Mouse (Mus musculus): ENCODE data around the gene Lhfpl1.

Gene Lhfpl1

DNA sequence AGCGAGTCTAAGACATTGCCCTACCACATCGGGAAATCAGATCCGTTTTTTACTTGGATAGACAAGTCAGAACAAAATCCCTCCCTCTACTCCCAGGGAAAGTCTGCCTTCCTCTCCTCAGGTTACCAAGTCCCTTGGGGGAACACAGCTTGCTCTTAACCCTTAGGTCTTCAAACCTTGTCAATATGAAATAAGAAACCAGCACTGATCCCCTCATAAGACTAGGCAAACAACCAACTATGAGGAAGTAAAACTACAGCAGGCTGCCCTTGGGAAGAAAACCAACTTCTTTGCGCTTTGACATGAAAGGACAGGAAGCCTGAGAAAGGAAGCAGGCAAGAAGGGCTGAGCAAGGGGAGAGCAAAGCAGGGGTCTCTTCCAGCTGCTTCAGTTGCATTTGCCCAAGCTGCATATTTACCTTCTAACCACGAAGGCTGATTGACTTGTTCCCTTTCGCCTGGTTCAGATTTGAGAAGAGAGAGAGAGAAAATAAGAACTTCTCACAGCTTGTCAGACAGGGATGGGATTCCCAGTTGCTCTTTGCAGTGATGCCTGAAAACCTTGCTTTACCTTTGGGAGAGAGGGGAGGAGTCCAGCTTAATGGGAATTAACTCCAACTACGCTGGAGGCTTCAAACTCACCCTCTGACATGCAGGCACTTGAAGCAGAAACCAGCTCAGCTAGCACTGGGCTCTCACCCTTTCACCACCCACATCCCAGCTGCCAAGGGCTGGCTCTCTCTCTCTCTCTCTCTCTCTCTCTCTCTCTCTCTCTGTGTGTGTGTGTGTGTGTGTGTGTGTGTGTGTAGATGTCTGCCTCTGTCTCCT lies at the start of gene Lhfpl1:
TSS of gene Lhfpl1 (minus strand) at position 713 of the 827 bp plus-strand sequence.
- in situ Hi-C loops (cut with MboI; ENCODE audit: low pct_unique_long_range_greater_than_20kb in 1 of 2, low sequenced_read_pairs in 2 of 2, unreplicated experiment in 1 of 2) = no loop called here

DNA sequence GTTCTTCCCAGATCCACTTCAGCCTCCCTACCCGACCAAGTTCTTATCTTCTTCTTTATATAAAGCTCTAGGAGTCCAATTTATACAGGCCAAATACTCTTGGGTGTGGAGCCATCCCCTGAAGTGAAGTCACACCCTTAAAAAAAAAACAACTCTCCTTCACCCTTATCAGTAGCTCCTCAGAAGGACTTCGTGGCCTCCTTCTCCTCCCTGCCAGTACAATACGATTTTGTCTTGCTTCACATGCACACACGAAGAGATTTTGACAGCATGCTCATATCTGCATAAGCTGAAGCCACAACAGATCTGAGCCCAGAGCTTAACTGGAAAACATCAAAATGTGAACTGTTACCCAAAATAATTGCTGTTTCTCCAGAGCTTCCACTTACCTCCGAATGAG lies 22.9 kb upstream of the Lhfpl1 start:
- in situ Hi-C loops (cut with MboI; ENCODE audit: low pct_unique_long_range_greater_than_20kb in 1 of 2, low sequenced_read_pairs in 2 of 2, unreplicated experiment in 1 of 2) = no loop called here

DNA sequence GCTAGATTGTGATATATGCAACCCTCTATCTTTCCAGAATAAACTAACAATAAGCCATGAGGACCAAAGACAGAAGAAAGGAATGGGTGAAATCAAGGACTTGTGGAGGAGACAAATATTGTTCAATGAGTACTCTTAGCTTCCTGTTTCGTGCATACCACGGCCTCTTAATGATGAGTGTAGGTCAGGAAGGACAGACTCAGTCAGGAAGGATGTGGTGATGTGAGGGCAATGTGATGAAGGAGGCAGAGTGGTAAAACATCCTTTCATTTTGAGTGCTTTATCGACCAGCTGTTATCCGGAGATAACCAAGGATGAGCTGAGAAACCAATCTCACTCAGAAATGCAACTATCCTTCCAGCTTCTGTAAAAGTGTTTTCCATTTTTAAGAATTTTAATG lies 13.6 kb upstream of the Lhfpl1 start:
- in situ Hi-C loops (cut with MboI; ENCODE audit: low pct_unique_long_range_greater_than_20kb in 1 of 2, low sequenced_read_pairs in 2 of 2, unreplicated experiment in 1 of 2) = no loop called here

DNA sequence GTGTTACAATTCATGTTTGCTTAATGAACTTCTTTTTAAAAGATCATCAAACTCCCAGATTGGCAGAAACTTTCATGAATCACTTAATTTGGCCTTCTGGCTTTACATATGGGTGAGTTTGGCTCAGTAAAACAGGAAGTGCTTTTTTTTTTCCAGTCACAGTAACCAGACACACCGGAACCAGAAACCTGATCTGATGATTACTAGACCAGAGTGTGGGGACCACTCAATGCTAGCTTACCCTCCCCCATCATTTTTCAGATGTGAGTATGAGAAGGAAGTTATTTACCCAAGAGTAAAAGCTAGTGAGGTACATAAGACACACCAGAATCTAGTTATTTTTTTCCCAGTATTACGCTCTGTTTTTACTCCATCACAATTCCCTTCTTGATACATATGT lies 6.5 kb downstream of the Lhfpl1 start:
- in situ Hi-C loops (cut with MboI; ENCODE audit: low pct_unique_long_range_greater_than_20kb in 1 of 2, low sequenced_read_pairs in 2 of 2, unreplicated experiment in 1 of 2) = no loop called here

DNA sequence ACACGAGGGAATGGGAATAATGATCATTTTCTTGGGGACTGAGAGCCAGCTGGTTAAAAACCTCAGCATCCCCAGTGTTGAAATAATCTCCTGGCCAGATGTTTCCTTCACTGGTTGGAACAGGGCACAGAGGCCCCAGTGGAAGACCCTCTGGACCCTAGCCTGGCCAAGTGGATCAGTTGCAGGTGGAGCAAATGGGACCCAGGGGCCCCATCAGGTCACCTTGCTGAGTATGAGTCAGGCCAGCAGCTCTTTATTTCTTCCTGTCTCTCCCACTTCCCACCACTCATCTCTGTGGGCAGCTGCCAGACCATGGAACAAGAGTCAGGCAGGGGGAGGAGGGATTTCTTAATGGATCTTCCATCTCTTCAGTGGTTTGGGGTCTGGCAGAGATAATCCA lies 12.7 kb downstream of the Lhfpl1 start:
- in situ Hi-C loops (cut with MboI; ENCODE audit: low pct_unique_long_range_greater_than_20kb in 1 of 2, low sequenced_read_pairs in 2 of 2, unreplicated experiment in 1 of 2) = no loop called here

DNA sequence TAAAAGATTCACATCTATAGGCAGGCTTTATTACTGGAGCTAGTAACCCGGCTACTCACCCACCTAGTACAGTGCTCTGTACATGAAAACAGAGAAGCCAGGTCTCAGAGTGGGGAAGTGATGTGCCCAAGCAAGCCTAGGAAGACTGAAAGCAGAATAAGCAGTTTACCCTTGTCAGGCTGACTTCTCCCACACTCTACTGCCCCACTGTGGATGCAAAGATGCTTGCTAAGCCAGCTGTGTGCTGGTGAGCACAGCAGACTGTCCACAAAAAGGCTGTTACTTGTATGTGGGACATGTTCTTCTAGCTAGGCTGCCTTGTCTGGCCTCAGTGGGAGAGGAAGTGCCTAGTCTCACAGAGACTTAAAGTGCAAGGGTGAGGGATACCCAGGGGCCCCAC lies 40.3 kb downstream of the Lhfpl1 start:
- in situ Hi-C loops (cut with MboI; ENCODE audit: low pct_unique_long_range_greater_than_20kb in 1 of 2, low sequenced_read_pairs in 2 of 2, unreplicated experiment in 1 of 2) = loop anchor here in 1 of 2 experiments (25.0 kb wide), 1 partner anchor 596 kb away; no protein-coding TSS in a partner anchor

DNA sequence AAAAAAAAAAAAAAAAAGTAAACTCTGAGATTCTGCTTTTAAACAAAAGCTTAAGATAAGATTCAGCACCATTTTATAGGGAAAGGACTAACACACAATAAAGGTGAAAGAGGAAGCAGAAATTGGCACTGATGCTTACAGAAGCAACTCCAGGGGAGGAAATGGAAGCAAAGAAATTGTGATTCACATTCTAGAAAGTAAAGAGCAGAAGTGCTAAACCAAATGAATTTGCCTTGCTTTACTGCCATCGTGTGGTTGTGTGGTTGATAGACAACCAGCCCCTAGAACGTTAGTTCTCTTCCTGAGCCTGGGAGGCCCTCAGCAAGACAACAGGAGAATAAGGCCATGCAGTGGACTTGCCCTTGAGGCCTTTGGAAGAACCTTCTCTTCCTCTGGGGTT lies 41.7 kb downstream of the Lhfpl1 start:
- in situ Hi-C loops (cut with MboI; ENCODE audit: low pct_unique_long_range_greater_than_20kb in 1 of 2, low sequenced_read_pairs in 2 of 2, unreplicated experiment in 1 of 2) = loop anchor here in 1 of 2 experiments (25.0 kb wide), 1 partner anchor 595 kb away; no protein-coding TSS in a partner anchor

DNA sequence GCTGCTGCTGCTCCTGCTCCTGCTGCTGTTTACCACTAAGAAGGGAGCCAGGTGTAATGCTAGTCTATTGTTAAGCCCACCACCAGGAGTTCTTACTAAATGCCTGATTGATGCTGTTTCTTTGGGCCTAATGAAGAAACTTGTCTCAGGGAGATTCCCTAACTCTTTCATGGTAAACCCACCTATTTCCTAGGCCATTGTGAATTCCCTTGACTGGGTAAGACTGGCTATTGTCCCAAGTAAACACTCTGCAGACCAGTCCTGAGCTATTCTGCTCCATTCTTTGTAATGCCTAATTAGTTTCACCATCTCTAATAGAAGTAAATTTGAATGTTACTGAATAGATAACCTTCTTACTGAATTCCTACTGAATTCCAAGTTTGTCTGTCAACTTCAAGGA lies 48.7 kb downstream of the Lhfpl1 start:
- in situ Hi-C loops (cut with MboI; ENCODE audit: low pct_unique_long_range_greater_than_20kb in 1 of 2, low sequenced_read_pairs in 2 of 2, unreplicated experiment in 1 of 2) = loop anchor here in 1 of 2 experiments (25.0 kb wide), 1 partner anchor 588 kb away; no protein-coding TSS in a partner anchor

DNA sequence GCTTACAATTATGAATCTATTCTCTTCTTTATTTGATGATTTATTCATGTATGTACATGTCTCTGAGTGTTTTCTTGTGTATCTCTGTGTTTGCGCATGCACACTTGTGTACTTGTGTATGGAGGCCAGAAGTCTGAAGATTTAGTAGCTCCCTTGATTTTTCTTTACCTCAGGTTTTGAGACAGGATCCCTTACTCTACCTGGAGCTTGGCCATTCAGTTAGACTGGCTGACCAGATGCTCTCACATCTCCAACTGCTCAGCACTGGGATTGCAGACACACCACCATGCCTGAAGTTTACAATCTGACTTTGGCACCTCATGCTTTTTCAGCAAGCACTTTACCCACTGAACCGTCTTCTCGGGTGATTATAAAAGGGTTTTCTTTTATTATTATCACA lies 76.7 kb downstream of the Lhfpl1 start:
- in situ Hi-C loops (cut with MboI; ENCODE audit: low pct_unique_long_range_greater_than_20kb in 1 of 2, low sequenced_read_pairs in 2 of 2, unreplicated experiment in 1 of 2) = no loop called here

DNA sequence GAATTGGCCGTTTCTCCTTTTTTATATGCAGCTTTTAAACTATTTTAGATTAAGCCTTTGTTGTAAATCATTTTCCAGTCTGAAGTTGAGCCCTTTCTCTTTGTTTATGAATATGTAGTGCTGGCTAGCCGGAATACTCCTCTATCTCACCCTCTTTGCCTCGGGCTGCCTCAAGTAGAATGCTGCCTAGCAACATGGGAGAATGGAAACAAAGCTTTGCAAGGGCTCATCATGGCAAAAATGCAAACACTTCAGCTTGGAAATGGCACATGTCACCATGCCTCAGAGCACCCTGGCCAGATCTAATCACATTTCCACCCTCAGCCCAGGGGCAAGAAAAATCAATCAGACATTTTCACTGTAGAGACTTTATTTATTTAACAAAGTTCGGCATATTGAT lies 77.1 kb downstream of the Lhfpl1 start:
- in situ Hi-C loops (cut with MboI; ENCODE audit: low pct_unique_long_range_greater_than_20kb in 1 of 2, low sequenced_read_pairs in 2 of 2, unreplicated experiment in 1 of 2) = no loop called here

DNA sequence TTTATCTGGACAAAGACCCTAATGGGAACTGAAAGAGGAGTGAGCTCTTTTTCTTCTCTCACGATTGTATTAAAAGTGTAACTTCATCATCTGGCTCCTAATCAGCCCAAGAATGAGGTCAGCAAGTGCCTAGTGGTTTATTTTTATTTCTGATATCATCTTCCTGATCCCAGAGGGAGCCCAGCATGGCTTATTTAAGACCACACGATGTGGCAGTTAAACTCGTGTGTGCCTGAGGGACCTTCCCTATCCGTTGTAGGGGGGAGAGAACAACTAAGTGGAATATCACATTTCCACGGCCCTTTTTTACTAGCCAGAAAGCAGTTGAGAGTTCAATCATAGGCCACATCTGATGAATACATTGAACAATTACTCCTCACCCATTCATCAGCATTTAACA lies 87.1 kb downstream of the Lhfpl1 start:
- in situ Hi-C loops (cut with MboI; ENCODE audit: low pct_unique_long_range_greater_than_20kb in 1 of 2, low sequenced_read_pairs in 2 of 2, unreplicated experiment in 1 of 2) = no loop called here

Measured in mouse embryonic stem cell (cell line).